Mouse (Mus musculus): ENCODE data around the gene Gm21317. TPM values are rescaled to one million over a fixed set of nuclear protein-coding genes. Genes with fewer than 3 reads are reported as not detected.
"Not testable (repeated sequence)": the region's sequence is repeated elsewhere in the genome, so short reads cannot be mapped to it uniquely, and the experiment has no call there.

Gm21317 gene
- total RNA-seq (2021) = not detected in 2 replicates
- long read RNA-seq, experiment 1 = 0 reads
- long read RNA-seq, experiment 2 = 0 reads

GRCm38 (mm10) chrY:82224927-82225326, at the start of gene Gm21317:
Gm21317 (plus strand) TSS chrY:82225227.
- DNase-seq = not testable (repeated sequence)

All from adrenal gland, postnatal 14 days (tissue).